Mouse (Mus musculus) heart, adult 9 months (tissue): ENCODE results near the gene Kcnj4.

Source experiments
- DNase-seq, 2 experiments: peaks; one replicate each; pipeline ENCODE4 v3.0.0; 2022; ENCODE audit warnings: low spot score in 2 of 2

The Kcnj4 gene

DNA sequence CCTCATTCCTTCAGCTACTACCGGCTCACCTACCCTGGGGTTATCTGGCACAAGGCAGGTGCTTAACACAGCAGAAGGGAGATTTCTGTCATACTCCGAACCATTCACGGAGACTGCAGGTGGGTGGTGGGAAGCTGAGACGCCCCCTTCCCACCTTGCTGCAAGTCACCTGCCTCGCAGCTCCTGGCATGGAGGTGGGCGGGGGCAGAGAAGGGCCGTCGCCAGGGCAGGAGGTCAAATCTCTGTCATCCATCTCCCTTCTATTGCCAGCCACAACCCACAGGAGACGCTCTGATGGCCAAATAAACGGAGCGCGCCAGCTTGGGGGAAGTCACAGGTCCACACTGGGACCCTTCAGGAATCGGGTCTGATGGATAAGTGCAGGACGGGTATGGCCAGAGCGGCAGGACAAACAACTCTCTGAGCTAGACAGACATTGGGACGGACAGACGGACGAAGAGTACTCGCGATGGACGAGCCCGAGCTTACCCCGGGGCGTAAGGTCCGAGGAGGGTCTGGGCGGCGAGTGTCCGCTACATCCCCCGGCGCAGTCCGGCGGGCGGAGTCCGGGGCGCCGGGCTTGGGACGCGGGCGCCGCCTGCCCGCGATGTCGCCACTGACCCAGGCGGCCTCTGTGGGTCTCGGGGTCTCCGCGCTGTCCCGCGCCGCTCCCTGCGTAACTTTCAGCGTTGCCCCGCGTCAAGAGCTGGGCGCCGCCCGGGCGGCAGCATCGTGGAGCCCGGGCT, at the start of gene Kcnj4:
Gene Kcnj4, minus strand, starts transcription at position 535 of the 746 bp plus-strand sequence.
- no peak for DNase-seq

DNA sequence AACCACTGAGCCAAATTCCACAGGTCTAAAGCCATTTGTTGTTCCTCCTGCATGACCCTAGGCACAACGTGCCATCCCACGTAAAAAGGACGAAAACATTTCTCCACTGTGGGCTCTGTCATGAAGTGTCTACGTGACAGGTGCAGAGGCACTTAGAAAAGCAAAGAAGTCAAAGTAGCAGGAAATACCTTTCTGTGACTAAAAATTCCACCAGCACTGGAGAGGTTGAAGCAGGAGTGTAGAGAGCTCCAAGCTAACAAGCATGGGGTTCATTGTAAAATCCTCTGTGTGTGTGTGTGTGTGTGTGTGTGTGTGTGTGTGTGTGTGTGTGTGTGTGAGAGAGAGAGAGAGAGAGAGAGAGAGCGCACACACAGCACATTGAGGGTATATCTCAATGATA, 47.5 kb upstream of the Kcnj4 start:
- DNase-seq: no peak

DNA sequence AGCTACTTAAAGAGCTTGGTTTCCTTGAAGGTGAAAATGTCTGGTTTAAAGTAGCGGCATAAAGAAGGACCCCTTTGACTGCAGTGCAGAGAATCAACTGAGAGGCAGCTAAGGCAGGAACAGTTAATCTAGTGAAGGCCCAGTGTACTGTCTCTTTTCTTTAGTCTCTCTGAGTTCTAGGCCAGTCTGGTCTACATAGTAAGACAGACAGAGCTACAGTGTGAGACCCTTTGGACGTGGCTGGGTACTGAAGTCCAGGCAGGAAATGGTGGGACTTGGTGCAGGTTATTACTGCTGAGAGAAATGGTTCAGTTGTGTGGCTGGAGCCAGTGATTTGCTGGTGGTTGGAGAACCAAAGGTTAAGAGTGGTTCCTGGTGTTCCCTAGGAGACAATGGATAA, 43.2 kb upstream of the Kcnj4 start:
- DNase-seq: no peak

DNA sequence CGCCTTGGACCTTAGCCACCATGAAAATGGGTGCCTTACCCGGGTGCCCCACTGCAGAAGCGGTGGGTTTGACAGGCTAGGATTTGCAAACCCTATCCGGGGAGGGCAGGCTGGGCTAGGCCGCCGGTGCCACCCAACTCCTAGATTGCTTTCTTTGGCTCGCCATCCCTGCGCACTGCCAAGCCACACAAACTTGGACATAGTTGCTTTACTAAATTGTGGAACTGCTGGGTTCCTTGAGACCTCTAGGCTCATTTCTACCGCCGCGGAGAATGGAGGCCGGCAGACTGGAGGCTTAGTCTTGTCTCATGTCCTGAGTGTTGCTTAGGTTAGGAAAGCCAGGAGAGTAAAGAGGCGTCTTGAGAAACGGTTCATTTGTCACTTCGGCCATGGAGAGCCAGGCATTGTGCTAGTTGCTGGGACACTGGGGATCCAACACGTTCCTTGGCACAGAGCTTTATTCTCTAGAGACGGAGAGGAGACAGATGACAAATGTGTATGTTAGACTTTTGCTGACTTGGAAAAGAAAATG, 42.3 kb upstream of the Kcnj4 start:
- DNase-seq: no peak

DNA sequence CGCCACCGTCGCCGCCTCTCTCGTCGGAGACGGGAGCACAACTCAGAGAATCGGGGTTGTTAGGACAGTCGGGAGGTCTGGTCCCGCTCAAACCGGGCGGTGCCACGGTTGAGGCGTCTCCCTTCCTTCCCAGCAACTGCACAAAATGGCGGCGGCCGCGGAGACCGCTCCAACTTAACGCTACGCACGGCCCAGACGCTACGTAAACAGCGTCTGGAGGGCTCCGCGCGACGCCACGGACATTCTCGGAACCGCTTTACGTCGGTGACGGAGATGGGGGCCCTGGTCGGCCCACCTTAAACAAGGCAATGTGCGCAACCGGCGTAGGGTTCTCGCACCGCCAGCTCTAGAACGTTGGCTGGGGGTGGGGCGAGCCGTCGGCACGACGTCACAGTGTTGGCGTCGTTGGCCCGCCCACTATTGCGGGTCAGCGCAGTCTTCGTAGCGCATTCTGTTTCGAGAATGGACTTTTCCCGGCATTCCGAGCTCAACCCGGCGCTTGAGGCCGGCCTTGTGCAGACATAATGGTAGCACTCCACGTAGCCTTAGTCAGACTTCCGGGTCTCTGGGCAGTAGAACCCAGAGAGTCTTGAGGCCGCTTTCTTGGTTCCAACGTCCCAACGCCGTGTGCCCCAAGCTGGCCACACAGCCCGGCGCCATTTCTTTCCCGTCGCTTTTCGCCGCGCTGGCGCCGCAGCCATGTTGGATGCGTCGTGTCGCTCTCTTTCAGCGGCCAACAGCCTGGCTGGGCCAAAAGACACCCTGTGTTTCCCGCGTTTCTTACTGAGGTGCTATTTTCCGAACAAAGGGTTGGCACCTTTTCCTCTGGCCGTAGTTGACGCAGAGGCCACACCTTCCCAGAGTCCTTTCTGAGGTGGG, 41.6 kb upstream of the Kcnj4 start, which contains the start of gene Ddx17:
Gene Ddx17, minus strand, starts transcription at position 332 of the 879 bp plus-strand sequence.
- peak; percentile 93 to 98 for DNase-seq

DNA sequence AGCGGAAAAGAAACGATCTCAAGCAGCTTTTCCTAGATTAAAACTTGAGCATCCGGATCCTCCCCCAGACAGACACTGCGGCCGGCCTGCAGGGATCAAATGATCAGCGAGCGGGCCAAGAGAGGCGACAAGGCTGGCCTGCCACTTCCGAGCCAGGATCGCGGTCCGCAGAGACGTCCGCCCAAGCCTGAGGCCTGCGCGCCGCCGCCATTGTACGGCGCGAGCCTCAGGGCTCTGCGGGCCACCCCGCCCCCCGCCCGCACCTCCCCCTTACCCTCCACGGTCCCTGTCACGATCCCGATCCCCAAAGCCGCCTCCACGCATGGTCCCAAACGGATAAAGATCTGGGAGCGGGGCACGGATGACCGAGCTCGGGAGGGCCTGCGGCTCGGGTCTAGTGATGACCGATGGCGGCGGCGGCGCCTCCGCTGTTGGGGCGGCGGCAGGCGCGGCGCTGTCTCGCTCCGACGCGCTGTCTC, 40.9 kb upstream of the Kcnj4 start:
- DNase-seq: peak; percentile 78 to 80

DNA sequence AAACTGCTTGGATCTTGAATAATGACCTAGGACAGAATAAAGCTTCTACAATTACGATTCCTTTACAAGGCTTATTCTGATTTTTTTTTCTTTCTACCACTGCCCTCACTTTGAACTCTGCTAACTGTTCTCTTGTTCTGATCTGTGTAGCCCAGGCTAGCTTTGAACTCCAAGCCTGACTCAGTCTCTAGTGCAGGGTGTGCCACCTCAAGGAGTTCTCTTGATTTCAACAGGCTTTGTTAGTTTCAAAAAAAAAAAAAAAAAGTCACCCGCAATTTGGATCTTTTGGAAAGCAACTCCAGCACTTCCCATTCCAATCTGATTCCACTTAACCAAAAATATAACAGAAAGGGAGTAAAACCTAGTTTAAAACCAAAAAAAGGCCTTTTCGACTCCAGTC, 40.5 kb upstream of the Kcnj4 start:
- DNase-seq: no peak

DNA sequence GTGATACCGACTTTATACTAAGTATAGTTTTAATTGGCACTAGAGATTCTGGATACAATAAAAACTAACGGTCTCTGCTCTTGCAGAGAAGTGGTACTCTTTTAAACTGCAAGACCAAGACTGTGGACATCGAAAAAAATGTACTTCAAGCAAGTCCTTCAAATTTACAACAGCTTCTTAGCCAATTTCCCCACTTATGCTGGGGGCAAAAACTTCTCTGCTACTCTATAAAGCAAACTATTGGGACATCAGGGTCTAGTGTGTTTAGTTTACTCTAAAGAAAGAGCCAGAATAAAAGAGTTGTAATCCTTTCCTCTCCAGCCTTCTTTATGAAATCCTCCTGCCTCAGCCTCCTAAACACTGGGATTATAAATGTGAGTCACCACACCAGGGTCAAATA, 38.9 kb upstream of the Kcnj4 start:
- no peak for DNase-seq

DNA sequence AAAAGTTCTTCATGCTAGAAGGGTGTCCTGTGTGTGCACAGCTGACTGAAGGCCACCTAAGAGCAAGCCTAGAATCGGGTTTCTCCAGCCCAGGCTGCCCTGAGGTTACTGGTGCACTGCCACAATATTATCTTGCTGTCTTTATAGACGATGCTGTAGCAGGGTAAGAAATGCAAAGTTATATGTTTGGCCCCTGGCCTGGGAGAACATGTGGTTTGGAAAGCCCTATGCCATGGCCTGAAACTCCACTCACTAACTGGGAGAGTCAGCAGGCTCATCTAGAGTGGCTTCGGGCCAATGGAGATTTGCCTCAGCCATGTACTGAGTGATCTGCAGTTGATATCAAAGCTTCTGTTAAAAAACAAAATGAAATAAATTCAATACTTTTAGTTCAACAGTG, 28.8 kb upstream of the Kcnj4 start:
- no peak for DNase-seq

DNA sequence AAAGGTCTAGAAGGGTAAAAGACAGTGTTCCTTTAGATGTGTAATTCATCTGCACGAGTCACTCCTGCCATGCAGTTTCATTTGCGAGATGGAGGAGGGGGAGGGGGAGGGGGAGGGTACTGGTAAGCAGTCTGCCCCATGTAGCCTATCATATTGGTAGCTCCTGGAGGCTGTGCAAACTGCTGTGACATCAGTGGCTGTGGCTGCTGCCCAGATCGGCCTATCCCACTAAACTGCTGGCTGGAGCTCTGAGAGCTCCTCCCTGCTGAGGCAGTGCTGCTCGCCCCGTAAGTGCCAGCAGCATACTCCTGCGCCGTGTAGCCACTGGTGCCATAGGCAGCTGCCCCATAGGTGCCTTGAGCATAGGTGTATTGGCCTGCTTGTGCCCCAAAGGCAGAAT, 24.9 kb upstream of the Kcnj4 start:
- DNase-seq: no peak

DNA sequence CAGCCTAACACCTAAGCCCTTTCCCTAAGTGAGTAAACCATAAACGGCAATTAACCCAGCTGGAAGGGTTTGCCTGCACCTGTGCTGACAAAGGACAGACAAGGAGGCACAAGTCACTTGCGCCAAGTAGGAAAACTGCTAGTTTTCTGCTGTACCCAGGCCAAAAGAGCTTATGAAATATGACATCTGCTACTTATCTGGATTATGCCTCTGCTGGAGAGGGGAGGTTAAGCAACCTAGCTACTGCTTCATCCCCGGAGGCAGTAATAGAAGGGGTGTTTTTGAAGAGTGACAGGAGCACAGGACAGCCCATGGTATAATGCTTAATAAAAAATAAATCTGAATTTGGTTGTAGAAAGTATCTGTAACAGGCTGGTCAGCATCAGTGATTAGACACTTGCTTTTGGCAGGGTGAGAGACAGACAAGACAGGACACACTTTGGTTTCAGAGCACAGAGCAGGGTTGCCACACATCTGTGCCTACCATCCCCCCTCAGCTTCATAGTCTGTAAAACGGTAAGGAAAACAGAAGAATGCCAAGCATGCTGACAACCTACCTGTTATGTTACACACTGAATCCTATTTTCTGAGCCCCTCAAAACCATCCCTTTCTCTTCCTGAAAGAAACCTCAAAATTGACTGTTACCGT, 23.1 kb upstream of the Kcnj4 start:
- no peak for DNase-seq

DNA sequence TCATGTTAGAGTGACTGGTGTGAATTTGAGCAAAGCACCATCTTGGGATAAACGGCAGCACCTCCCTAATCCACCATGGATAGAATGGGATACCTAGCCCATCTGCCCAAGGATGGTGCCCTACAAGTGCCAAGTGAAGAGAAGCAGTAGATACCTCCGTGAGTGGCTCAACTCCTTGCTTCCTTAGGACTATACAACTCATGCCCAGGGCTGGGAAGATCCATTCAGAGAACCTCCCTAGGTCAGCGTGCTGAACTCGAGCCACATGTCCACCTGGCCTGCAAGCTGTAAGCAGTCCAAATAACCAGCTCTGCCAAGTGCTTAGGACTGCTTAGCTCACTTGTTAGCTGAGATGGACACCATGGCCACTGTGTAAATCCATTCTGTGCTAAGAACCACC, 22.2 kb upstream of the Kcnj4 start:
- no peak for DNase-seq

DNA sequence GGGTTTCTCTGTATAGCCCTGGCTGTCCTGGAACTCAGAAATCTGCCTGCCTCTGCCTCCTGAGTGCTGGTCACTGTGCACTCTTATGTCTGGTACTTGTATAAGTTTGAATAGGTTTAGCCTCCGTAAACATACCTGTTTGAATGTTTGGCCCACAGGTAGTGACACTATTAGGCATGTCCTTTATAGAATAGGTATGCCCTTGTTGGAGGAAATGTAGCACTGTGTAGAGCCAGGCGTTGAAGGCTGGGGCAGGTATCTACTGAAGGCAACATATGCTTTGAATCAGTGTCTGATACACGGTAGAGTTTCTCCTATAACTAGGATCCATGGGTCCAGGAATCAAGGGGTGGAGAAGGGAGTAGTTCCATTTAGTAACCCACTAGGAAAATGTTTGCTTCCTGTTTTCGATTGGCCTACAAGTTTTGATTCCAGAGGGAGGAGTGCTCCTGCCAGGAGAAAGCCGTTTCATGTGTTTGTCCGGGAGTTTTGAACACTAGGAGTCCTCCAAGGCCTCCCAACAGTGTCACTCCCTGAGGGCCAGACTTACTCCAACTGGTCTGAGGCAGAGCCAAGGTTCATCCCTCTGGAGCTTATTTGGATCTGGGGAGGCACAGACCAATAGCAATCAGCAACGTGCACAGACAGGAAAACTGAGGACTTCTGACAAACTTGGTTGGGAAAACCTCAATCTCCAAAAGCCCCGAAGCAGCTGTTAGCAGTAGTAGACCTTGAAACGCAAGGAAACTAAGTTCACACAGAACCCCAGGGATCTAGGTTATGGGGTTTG, 21.1 kb upstream of the Kcnj4 start:
- peak; percentile 71 to 74 for DNase-seq

DNA sequence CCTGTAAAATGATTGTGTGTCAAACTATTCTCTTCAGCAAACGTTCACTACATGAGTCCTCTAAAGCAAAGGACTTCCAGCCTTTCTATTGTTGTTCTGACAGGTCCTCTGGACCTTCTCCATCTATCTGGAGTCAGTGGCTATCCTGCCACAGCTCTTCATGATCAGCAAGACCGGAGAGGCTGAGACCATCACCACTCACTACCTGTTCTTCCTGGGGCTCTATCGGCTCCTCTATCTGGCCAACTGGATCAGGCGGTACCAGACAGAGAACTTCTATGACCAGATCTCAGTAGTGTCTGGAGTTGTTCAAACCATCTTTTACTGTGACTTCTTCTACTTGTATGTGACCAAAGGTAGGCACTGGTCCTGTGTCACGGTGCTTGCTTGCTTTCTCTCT, 20.5 kb upstream of the Kcnj4 start:
- DNase-seq: no peak

DNA sequence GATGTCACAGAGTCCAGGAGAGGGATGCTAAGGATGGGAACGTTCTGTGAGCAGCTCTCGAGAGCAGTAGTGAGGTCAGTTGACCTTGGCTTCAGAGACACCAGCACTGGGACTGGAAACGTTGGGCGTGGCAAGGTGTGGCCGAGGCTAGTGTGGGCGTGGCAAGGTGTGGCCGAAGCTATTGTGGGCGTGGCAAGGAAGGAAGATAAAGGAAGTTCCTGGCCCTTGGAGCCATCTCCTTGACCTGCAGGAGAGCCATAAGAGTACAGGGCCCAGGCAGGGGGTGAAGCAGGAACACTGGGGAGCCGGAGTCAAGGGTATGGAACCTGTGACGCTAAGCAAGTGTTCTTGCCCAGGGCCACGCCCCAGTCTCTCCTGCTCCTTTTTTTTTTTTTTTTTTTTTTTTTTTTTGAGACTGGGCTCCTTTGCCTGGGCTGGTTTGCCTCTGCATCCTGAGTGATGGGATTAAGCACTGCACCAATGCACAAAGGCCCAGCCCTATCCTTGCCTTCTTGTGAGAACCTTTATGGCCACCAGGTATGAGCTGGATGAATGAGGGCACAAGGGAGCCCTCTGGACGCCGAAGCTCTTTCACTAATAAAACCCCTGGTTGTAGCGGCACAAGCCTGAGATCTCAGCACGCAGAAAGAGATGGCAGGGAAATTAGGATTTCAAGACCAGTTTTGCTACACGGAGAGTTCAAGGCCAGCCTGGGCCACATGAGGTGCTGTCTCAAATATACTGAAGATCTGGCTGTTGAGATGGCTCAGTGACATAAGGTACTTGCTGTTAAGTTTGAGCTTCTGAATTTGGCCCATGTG, 14.6 kb upstream of the Kcnj4 start:
- no peak for DNase-seq

DNA sequence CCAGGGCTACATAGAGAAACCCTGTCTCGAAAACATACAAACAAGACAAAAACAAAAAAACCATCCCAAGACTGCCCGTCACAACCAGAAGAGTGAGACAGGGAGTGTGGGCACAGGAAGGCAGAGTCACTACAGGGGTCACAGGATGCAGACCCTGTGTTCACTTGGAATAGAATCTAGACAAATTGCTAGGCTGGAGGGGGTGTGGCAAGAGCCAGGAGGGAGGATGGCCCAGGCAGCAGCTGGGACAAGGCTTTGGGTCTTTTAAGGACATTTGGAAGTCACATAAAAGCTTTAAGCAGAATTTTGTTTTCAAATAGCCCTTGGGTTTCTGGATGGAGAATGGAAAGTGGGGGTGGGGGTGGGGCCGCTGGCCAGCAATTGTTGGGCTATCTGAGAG, 13.5 kb upstream of the Kcnj4 start:
- DNase-seq: no peak

DNA sequence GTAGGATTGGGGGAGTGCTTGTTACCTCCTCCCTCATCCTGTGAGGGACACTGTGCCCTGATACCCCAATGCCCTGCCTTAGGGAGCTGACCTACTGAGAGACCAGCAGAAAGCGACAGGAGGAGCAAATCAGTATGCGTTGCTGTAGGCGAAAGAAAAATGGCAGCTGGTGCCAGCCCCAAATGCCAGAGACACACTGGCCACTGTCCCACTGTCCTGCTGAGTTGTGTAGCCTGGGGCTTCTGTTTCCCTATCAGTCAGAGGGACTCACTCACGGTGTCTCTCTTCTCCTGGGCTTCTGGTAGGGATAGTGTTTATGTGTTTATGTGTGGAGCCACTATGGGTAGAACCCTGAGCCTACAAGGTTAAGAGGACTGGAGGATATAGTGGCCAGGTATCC, 12.7 kb upstream of the Kcnj4 start:
- DNase-seq: no peak

DNA sequence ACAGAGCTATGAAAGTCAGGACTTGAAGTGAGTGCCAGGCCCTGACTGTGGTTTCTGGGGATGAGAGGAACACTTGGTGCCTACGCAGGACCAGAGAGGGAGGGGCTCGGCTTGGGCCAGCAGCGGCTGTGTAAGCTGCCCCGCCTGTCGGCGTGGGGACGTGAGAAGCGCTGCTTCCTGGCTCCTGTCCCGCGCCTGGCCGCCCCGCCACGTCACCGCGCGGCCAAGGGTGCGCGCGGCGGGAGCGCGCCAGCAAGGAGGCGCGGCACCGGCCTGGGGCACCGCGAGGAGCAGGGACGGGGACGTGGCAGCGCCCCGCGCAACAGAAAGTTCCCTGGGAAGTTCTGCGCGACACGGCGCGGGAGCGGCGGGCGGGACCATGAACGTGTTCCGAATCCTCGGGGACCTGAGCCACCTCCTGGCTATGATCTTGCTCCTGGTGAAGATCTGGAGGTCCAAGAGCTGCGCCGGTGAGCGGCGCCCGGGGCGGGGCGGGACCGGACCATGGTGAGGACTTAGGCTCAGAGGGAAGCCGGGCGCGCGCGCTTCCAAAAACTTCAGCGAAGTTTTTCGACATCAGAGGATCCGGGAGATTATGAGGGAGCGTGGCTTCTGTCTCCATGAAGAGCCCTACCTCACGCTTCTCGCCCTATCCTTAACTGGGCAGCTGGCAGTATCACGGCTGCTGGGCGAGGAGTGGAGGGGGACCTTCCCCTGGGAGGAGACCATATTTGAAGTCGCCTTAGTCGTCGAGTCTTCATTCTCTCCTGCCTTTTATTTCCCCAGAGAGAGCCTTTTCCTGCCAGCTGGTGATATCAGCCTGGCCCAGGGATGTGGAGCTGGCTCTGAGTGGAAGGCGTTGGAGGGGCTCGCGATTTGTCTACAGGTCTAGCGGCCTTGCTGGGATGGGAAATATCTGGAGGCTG, 11.4 kb upstream of the Kcnj4 start, which contains the start of gene Kdelr3:
Gene Kdelr3, plus strand, starts transcription at position 241 of the 926 bp plus-strand sequence.
- DNase-seq: peak; percentile 77 to 84

DNA sequence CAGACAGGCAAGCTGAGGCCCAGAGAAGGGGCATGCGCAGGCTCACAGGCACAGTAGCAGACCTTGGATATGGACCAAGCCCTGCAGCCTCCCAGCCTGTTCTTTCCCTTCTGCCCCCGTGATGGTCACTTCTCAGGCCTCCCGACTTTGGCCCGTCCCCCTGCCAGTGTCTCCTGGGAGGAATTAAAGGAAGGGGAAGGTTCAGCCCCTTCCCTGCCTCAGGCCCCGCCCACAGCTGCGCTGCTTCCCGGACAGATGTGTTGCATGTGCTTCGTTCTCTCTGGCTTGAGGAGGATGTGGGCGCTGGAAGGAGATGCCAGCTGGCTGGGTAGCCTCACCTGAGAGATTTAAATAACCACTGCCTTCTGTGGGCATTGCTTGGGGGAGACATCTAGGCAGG, 8.9 kb upstream of the Kcnj4 start:
- DNase-seq: peak; percentile 32 to 39
